Mouse (Mus musculus) embryonic fibroblast, embryonic 13.5 days (primary cell): Measurements from ENCODE around the gene Hax1. TPM values are rescaled to one million over a fixed set of nuclear protein-coding genes. Genes with fewer than 3 reads are reported as not detected.

Experiments used
- H3K27ac ChIP-seq: 2 replicates; pipeline ENCODE4 v1.5.1; 2012; ENCODE audit warnings: low read length, control low read depth, inconsistent platforms; ENCODE audit not compliant: insufficient read depth
- H3K4me1 ChIP-seq: 2 replicates; pipeline ENCODE4 v1.6.1; 2011; ENCODE audit warnings: low read length; ENCODE audit not compliant: control insufficient read depth, insufficient read depth
- H3K4me3 ChIP-seq: 2 replicates; pipeline ENCODE4 v1.5.1; 2011; ENCODE audit warnings: mild to moderate bottlenecking, control low read depth, low read length; ENCODE audit not compliant: insufficient read depth
- CTCF ChIP-seq: IDR thresholded peaks from 2 replicates; pipeline ENCODE4 v1.5.1; 2011; ENCODE audit warnings: mild to moderate bottlenecking, control low read depth, low read length, moderate library complexity, borderline replicate concordance; ENCODE audit not compliant: insufficient read depth
- POLR2A ChIP-seq: IDR thresholded peaks from 2 replicates; pipeline ENCODE4 v1.6.1; 2011; ENCODE audit warnings: low read depth, mild to moderate bottlenecking, control low read depth, low read length, moderate library complexity
- polyA plus RNA-seq: library from polyadenylated mRNA; stranded (reverse); fragments of >200 nt; gene quantifications from 2 replicates; pipeline ENCODE4 v1.2.4, GENCODE M21; 2011; ENCODE audit warnings: low read depth; ENCODE audit not compliant: missing spikeins, insufficient read length

Gene Hax1
- polyA plus RNA-seq, 1 experiment, result 163 TPM

GRCm38 (mm10) chr3:89994807-89995515 lies 3.6 kb downstream of the Hax1 start:
- peaks cover 7% of the 10 kb centered on the region for H3K4me1 ChIP-seq
- no peak overlapping the region for H3K27ac ChIP-seq
- no peak overlapping the region for H3K4me3 ChIP-seq
- no peak for TF ChIP-seq POLR2A
- no peak for TF ChIP-seq CTCF

- TF ChIP-seq CTCF (no peak), POLR2A (no peak)
- H3K27ac ChIP-seq, result no peak overlapping the region
- no peaks in the 10 kb centered on the region for H3K4me1 ChIP-seq
- no peak overlapping the region for H3K4me3 ChIP-seq
Observed at GRCm38 (mm10) chr3:89987822-89988221, 10.8 kb downstream of the Hax1 start.

DNA sequence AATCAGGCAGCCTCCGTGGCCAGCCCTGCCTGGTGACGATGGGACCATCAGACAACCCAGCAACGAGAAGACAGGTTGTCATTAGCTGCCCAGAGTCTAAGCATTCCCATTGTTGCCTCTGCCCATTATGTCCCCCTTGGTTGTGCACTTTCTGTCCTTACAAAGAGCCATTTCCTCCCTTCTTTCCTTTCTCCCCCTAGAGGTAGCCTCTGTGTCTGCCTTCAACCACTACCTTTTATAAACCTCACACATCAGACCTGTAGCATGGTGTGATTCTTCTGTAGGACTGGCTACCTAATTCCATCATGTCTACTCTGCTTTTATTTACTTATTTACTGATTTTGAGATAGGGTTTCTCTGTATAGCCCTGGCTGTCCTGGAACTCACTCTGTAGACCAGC lies 11.4 kb downstream of the Hax1 start:
- Histone ChIP-seq H3K27ac (no peak overlapping the region), H3K4me1 (no peaks in the 10 kb centered on the region), H3K4me3 (no peak overlapping the region)
- TF ChIP-seq CTCF (no peak), POLR2A (no peak)

- TF ChIP-seq POLR2A, result no peak
- TF ChIP-seq CTCF, result no peak
- H3K4me1 ChIP-seq, result no peaks in the 10 kb centered on the region
- no peak overlapping the region for H3K4me3 ChIP-seq
- H3K27ac ChIP-seq, result no peak overlapping the region
Observed at GRCm38 (mm10) chr3:89982426-89982825, 16.2 kb downstream of the Hax1 start.

DNA sequence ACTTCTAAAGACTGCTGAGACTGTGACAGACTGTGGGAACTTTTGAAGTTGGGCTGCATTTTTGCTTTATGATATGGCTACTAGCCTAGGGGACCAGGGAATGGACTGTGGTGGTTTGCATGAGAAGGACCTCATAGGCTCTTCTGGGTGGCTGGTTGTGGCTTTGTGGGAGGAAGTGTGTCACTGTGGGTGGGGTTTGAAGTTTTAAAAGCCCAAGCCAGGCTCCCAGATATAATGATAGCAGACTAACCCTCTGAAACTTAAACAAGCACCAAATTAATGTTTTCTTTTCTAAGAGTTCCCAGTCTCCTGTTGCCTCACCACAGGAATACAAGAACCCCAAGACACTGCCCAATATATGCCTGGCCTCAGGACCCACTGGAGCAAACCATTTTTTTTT lies 21.7 kb downstream of the Hax1 start:
- no peaks in the 10 kb centered on the region for H3K4me1 ChIP-seq
- TF ChIP-seq CTCF, result no peak
- no peak for TF ChIP-seq POLR2A
- no peak overlapping the region for H3K4me3 ChIP-seq
- H3K27ac ChIP-seq, result no peak overlapping the region

- TF ChIP-seq POLR2A (0 out of 2 replicates have a peak, but pooled peaks have one; percentile 11), CTCF (no peak)
- Histone ChIP-seq H3K4me3 (no peak overlapping the region), H3K27ac (no peak overlapping the region)
Observed at GRCm38 (mm10) chr3:89968509-89968908, 30.1 kb downstream of the Hax1 start.

DNA sequence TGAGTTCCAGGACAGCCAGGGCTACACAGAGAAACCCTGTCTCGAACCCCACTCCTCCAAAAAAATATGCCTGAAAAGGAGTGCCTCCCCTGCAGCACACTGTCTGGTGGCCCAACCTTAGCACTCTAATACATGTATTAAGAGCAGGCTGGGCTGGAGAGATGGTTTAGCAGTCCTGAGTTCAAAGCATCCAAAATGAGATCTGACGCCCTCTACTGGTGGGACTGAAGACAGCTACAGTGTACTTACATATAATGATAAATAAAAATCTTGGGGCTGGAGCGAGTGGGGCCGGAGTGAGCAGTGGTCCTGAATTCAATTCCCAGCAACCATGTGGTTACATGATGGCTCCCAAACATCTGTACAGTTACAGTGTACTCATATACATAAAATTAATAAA lies 31.6 kb downstream of the Hax1 start:
- TF ChIP-seq CTCF (no peak), POLR2A (no peak)
- H3K27ac ChIP-seq, result no peak overlapping the region
- H3K4me3 ChIP-seq, result no peak overlapping the region
- H3K4me1 ChIP-seq, result peaks cover 3% of the 10 kb centered on the region; the same call in 1 of the 2 replicates

More at GRCm38 (mm10) chr3:89968509-89968908, 30.1 kb downstream of the Hax1 start:
- peaks cover 3% of the 10 kb centered on the region; the same call in 1 of the 2 replicates for H3K4me1 ChIP-seq

GRCm38 (mm10) chr3:89965972-89966371 lies 32.6 kb downstream of the Hax1 start:
- Histone ChIP-seq H3K27ac (no peak overlapping the region), H3K4me3 (no peak overlapping the region), H3K4me1 (peaks cover 3% of the 10 kb centered on the region; the same call in 1 of the 2 replicates)
- TF ChIP-seq POLR2A (peak; percentile 7; the same call in 1 of the 2 replicates), CTCF (no peak)

GRCm38 (mm10) chr3:89965557-89965956 lies 33.0 kb downstream of the Hax1 start:
- H3K4me3 ChIP-seq, result no peak overlapping the region
- no peak overlapping the region for H3K27ac ChIP-seq
- TF ChIP-seq CTCF (no peak), POLR2A (no peak)
- H3K4me1 ChIP-seq, result peaks cover 5% of the 10 kb centered on the region; the same call in 1 of the 2 replicates
